Mouse (Mus musculus) E14TG2a.4 (cell line): Measurements from ENCODE around the gene Pxmp4.

Source experiments
- CTCF ChIP-seq: conservative IDR thresholded peaks from 2 replicates; pipeline ENCODE4 v1.5.1; 2014; ENCODE audit warnings: low read length
- POU5F1 ChIP-seq: IDR thresholded peaks from 2 replicates; pipeline ENCODE4 v1.6.1; 2014; ENCODE audit warnings: low read length, borderline replicate concordance

DNA sequence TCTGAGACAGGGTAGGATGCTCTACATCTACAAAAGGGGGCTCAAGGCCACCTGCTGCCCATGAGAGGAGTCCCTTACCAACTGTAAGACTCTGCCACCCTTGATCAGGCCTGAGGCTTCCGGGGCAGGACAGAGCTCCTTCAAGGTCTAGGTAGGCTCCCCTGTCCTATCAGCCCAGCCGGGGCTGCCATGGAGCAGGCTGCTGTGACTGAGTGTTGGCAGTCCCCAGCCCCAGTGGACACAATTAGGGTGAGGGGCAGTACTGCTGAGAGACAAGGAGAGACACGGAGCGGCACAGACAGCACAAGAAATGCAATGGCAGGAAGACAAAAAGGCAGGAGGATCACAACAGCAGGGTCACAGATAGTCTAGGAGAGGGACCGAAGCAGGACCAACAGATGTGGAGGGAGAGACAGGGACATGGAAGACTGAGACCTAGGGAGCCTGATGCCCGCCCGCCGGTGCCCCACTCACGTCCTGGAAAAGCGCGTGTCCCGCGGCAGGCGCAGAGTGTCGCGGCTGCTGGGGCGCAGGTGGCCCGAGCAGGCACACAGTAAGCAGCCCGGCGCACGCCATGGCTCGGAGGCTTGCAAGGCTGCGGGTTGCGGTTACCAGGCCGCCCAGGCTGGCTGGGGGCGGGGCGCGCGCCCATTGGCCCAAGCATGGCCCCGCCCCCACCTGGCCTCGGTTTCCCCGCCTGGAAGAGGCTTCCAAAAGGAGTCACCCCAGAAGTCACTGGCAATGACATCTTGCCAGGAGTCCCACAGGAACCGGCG lies 45.1 kb downstream of the Pxmp4 start, which contains the start of gene Necab3:
- TF ChIP-seq CTCF (no peak), POU5F1 (no peak)
